Mouse (Mus musculus) regulatory T cell (primary cell): ENCODE measurements at regions not wholly inside any gene's neighbourhood (a gene's known extent, or its start where the extent isn't known, plus 50 kb on each side); places are given as distances from the start of the nearest gene placed in this dataset.

Source experiments
- in situ Hi-C: fragments of 300-600 bp; cut with MboI, MseI; formaldehyde crosslinking; loops from one replicate; pipeline ENCODE4 v1.15.1; 2025; ENCODE audit warnings: high pct_unique_total_duplicates

- in situ Hi-C loops, result no loop called here
Measured at GRCm38 (mm10) chr13:6395562-6396223, 152.3 kb upstream of the Pitrm1 start.

- in situ Hi-C loops, result no loop called here
Measured at GRCm38 (mm10) chr13:6397648-6398047, 150.3 kb upstream of the Pitrm1 start.

GRCm38 (mm10) chr13:6431821-6432220, 116.1 kb upstream of the Pitrm1 start:
- in situ Hi-C loops, result no loop called here

- in situ Hi-C loops, result no loop called here
Measured at GRCm38 (mm10) chr13:6446976-6447375, 101.0 kb upstream of the Pitrm1 start.

GRCm38 (mm10) chr13:6461363-6461762, 86.6 kb upstream of the Pitrm1 start:
- in situ Hi-C loops, result loop anchor here (5.0 to 10.0 kb wide), 2 partner anchors 579 to 747 kb away; no protein-coding TSS in a partner anchor

GRCm38 (mm10) chr13:6465911-6466419, 82.0 kb upstream of the Pitrm1 start:
- in situ Hi-C loops, result loop anchor here (10.0 kb wide), 1 partner anchor 751 kb away; no protein-coding TSS in a partner anchor

GRCm38 (mm10) chr13:6469446-6470227, 78.3 kb upstream of the Pitrm1 start:
- in situ Hi-C loops, result loop anchor here (5.0 to 10.0 kb wide), 4 partner anchors 755 to 1802 kb away; no protein-coding TSS in a partner anchor

- in situ Hi-C loops, result loop anchor here (5.0 to 10.0 kb wide), 3 partner anchors 776 to 1803 kb away; no protein-coding TSS in a partner anchor
Measured at GRCm38 (mm10) chr13:6470286-6471103, 77.5 kb upstream of the Pitrm1 start.

GRCm38 (mm10) chr13:6471643-6472042, 76.3 kb upstream of the Pitrm1 start:
- in situ Hi-C loops, result loop anchor here (5.0 to 10.0 kb wide), 3 partner anchors 777 to 1804 kb away; no protein-coding TSS in a partner anchor

- in situ Hi-C loops, result loop anchor here (5.0 to 10.0 kb wide), 3 partner anchors 779 to 1806 kb away; no protein-coding TSS in a partner anchor
Measured at GRCm38 (mm10) chr13:6473401-6474190, 74.4 kb upstream of the Pitrm1 start.

GRCm38 (mm10) chr13:6479667-6480066, 68.3 kb upstream of the Pitrm1 start:
- in situ Hi-C loops, result loop anchor here (10.0 kb wide), 3 partner anchors 745 to 1545 kb away; no protein-coding TSS in a partner anchor

- in situ Hi-C loops, result loop anchor here (10.0 kb wide), 1 partner anchor 750 kb away; no protein-coding TSS in a partner anchor
Measured at GRCm38 (mm10) chr13:6484418-6484817, 63.5 kb upstream of the Pitrm1 start.

GRCm38 (mm10) chr13:6487837-6488236, 60.1 kb upstream of the Pitrm1 start:
- in situ Hi-C loops, result loop anchor here (10.0 kb wide), 1 partner anchor 753 kb away; no protein-coding TSS in a partner anchor

- in situ Hi-C loops, result no loop called here
Measured at GRCm38 (mm10) chr13:6492916-6493619, 54.9 kb upstream of the Pitrm1 start.
